Mouse (Mus musculus) midbrain, embryonic 13.5 days (tissue): ENCODE measurements around the gene Myh7. TPM values are rescaled to one million over a fixed set of nuclear protein-coding genes. Genes with fewer than 3 reads are reported as not detected.

Experiments used
- ATAC-seq: fragments of 200-750 bp; cut with Nextera tagmentation; 2 replicates; pipeline ENCODE4 v1.8.0; 2017; ENCODE audit warnings: mild to moderate bottlenecking, moderate TSS enrichment, moderate library complexity
- H3K27ac ChIP-seq: fragments of 300-500 bp; sonication (generic); 2 replicates; pipeline ENCODE4 v1.5.1; 2015; ENCODE audit warnings: inconsistent platforms, mild to moderate bottlenecking, moderate library complexity
- H3K27me3 ChIP-seq: fragments of 300-500 bp; sonication (generic); 2 replicates; pipeline ENCODE4 v1.6.1; 2015; ENCODE audit warnings: mild to moderate bottlenecking, inconsistent platforms
- H3K36me3 ChIP-seq: fragments of 300-500 bp; sonication (generic); 2 replicates; pipeline ENCODE4 v1.6.1; 2015; ENCODE audit warnings: mild to moderate bottlenecking, inconsistent platforms
- H3K4me1 ChIP-seq: fragments of 300-500 bp; sonication (generic); replicated peaks from 2 replicates; pipeline ENCODE4 v1.6.1; 2015; ENCODE audit warnings: inconsistent platforms
- H3K4me2 ChIP-seq: fragments of 300-500 bp; sonication (generic); replicated peaks from 2 replicates; pipeline ENCODE4 v1.6.1; 2015; ENCODE audit warnings: moderate library complexity, mild to moderate bottlenecking, inconsistent platforms
- H3K4me3 ChIP-seq: fragments of 300-500 bp; sonication (generic); replicated peaks from 2 replicates; pipeline ENCODE4 v1.5.1; 2015; ENCODE audit warnings: mild to moderate bottlenecking, inconsistent platforms
- H3K9ac ChIP-seq: fragments of 300-500 bp; sonication (generic); replicated peaks from 2 replicates; pipeline ENCODE4 v1.6.1; 2015; ENCODE audit warnings: mild to moderate bottlenecking, inconsistent platforms
- H3K9me3 ChIP-seq: fragments of 300-500 bp; sonication (generic); 2 replicates; pipeline ENCODE4 v1.6.1; 2016; ENCODE audit warnings: mild to moderate bottlenecking, inconsistent platforms
- WGBS: fragments of 180-500 bp; shearing (Covaris S2); methylation state at CpG from one replicate; pipeline ENCODE4 v1.1.7; 2015; 5-methylcytosine and 5-hydroxymethylcytosine counted together
- polyA plus RNA-seq: library from polyadenylated mRNA; unstranded; fragments of >200 nt; fragmentation: Nextera tagmentation; extraction: Ambion mirVana; gene quantifications from 2 replicates; pipeline ENCODE4 v1.2.1, GENCODE M21; 2015

Myh7 gene
- polyA plus RNA-seq, 1 experiment from 2014 or later, result 4.6 TPM

GRCm38 (mm10) chr14:54937361-54938182 is 56.9 kb downstream of the Myh7 start:
- no peaks in the 10 kb centered on the region for H3K27me3 ChIP-seq
- WGBS, result 90% methylated on average over 16 of the region's 16 CpGs
- no peak overlapping the region for H3K4me2 ChIP-seq
- ATAC-seq, result no peak
- no peak overlapping the region for H3K27ac ChIP-seq
- no peak overlapping the region for H3K4me3 ChIP-seq
- peaks cover 16% of the 10 kb centered on the region for H3K4me1 ChIP-seq
- H3K9me3 ChIP-seq, result no peaks in the 10 kb centered on the region
- no peak overlapping the region for H3K9ac ChIP-seq
- no peaks in the 10 kb centered on the region for H3K36me3 ChIP-seq

DNA sequence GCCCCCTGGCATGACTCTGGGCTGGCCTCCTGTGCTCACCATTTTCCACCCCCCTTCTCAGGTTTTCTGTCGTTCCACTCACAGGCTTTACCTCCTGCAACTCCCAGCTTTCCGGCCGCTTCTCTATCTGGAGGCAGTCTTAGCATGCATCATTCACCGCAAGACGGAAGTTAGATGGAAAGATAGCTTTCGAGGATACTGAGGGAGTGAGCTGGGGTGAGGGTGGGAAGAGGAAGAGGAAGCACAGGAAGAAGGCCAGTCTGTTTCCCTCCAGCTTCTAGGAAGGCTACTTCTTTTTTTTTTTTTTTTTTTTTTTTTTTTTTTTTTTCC is 57.6 kb downstream of the Myh7 start:
- no peaks in the 10 kb centered on the region for H3K36me3 ChIP-seq
- H3K9me3 ChIP-seq, result no peaks in the 10 kb centered on the region
- peaks cover 16% of the 10 kb centered on the region for H3K4me1 ChIP-seq
- no peaks in the 10 kb centered on the region for H3K27me3 ChIP-seq
- no peak overlapping the region for H3K27ac ChIP-seq
- no peak for ATAC-seq
- peak overlapping the region; percentile 44; the same call in 1 of the 2 replicates for H3K9ac ChIP-seq
- no peak overlapping the region for H3K4me2 ChIP-seq
- 70% methylated on average over 6 of the region's 6 CpGs for WGBS
- H3K4me3 ChIP-seq, result no peak overlapping the region

GRCm38 (mm10) chr14:54935904-54936830 is 58.3 kb downstream of the Myh7 start, which contains the start of gene Cmtm5:
TSS of gene Cmtm5 (plus strand) at chr14:54936261.
- peaks cover 16% of the 10 kb centered on the region for H3K4me1 ChIP-seq
- WGBS, result 43% methylated on average over 8 of the region's 8 CpGs
- H3K9me3 ChIP-seq, result no peaks in the 10 kb centered on the region
- 0 out of 2 replicates have a peak, but pooled peaks have one; percentile 48 for ATAC-seq
- 0 out of 2 replicates have a peak within 1 kb of the TSS, but pooled peaks have one; percentile 30 for H3K27ac ChIP-seq
- H3K9ac ChIP-seq, result peak within 1 kb of the TSS; percentile 44; the same call in 1 of the 2 replicates
- H3K4me3 ChIP-seq, result no peak within 1 kb of the TSS
- no peaks in the 10 kb centered on the region for H3K36me3 ChIP-seq
- H3K4me2 ChIP-seq, result no peak within 1 kb of the TSS
- H3K27me3 ChIP-seq, result no peaks in the 10 kb centered on the region

GRCm38 (mm10) chr14:54932645-54933150 is 61.7 kb downstream of the Myh7 start, which contains the start of gene Il25:
TSS of gene Il25 (plus strand) at chr14:54932695.
- Histone ChIP-seq H3K27me3 (no peaks in the 10 kb centered on the region), H3K27ac (no peak within 1 kb of the TSS), H3K36me3 (no peaks in the 10 kb centered on the region), H3K4me2 (no peak within 1 kb of the TSS), H3K9ac (no peak within 1 kb of the TSS), H3K4me1 (peaks cover 21% of the 10 kb centered on the region), H3K4me3 (no peak within 1 kb of the TSS), H3K9me3 (no peaks in the 10 kb centered on the region)
- WGBS, result 37% methylated on average over 6 of the region's 6 CpGs
- ATAC-seq, result 0 out of 2 replicates have a peak, but pooled peaks have one; percentile 16

DNA sequence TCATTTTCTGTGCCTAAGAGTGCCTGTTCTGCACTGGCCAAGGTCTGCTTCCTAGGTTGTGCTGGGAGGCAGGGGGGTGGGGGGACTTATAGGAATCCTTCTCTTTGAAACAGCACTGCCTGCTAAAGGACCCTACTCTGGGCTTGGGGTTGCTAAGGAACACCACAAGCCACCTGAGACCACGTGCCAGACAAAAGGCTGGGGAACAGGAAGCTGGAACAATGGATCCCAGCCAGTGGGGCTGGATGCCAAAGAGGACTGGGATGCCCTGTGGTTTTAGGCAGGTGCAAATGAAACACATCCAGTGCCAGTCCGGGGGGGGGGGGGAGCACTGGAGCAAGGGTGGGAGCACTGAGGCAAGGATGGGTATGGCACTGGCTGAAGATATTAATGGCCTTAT is 64.0 kb downstream of the Myh7 start:
- H3K36me3 ChIP-seq, result no peaks in the 10 kb centered on the region
- no peaks in the 10 kb centered on the region for H3K9me3 ChIP-seq
- no peak overlapping the region for H3K27ac ChIP-seq
- no peak overlapping the region for H3K9ac ChIP-seq
- H3K4me2 ChIP-seq, result no peak overlapping the region
- whole genome bisulfite sequencing, result 13% methylated on average over 2 of the region's 2 CpGs
- peaks cover 31% of the 10 kb centered on the region for H3K4me1 ChIP-seq
- no peak overlapping the region for H3K4me3 ChIP-seq
- H3K27me3 ChIP-seq, result no peaks in the 10 kb centered on the region
- no peak for ATAC-seq

DNA sequence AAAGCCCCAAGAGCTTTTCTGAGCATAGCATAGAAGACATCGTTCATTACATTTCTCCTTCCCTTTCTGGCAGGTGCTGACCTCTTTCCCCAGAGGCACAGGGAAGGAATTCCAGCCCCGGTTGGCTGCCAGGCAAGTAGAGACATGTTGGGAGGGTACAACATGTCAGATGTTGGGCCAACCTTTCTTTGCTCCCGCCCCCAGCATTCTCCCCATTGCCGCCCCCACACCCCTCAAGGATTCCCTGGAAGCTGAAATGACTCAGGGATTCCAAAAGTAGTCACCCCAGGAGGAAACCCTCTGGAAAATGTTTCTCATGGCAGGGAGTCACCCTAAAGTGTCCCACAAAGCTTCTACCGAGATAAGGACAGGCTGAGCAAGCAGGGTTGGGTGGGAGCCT is 64.6 kb downstream of the Myh7 start:
- no peak for ATAC-seq
- WGBS, result 84% methylated on average over 5 of the region's 5 CpGs
- no peak overlapping the region for H3K27ac ChIP-seq
- no peaks in the 10 kb centered on the region for H3K36me3 ChIP-seq
- H3K9me3 ChIP-seq, result no peaks in the 10 kb centered on the region
- peaks cover 38% of the 10 kb centered on the region for H3K4me1 ChIP-seq
- no peaks in the 10 kb centered on the region for H3K27me3 ChIP-seq
- no peak overlapping the region for H3K9ac ChIP-seq
- H3K4me3 ChIP-seq, result no peak overlapping the region
- H3K4me2 ChIP-seq, result no peak overlapping the region

DNA sequence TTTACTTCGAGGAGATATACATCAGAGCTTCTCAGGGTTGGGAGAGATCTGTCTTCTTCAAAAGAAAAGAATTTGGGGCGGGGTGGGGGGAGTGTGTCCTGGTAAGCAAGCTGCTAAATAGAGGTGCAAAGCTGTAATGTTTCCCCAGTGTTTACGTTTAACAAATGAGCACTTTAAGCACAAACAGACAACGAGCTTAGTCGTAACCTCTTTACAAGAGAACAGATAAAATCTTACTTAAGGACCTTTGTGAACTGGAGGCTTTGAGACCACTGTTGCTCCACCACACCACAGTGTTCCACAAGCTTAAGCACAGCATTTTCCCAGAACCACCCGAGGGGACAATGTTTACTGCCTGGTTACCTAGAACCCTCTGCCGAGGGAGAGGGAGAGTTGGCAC is 67.1 kb downstream of the Myh7 start:
- no peaks in the 10 kb centered on the region for H3K36me3 ChIP-seq
- no peak for ATAC-seq
- no peaks in the 10 kb centered on the region for H3K27me3 ChIP-seq
- H3K4me3 ChIP-seq, result peak overlapping the region; percentile 54
- peak overlapping the region; percentile 91 for H3K27ac ChIP-seq
- H3K9ac ChIP-seq, result peak overlapping the region; percentile 73
- H3K4me1 ChIP-seq, result peaks cover 44% of the 10 kb centered on the region
- 14% methylated on average over 7 of the region's 7 CpGs for WGBS
- no peaks in the 10 kb centered on the region for H3K9me3 ChIP-seq
- peak overlapping the region; percentile 69 for H3K4me2 ChIP-seq

DNA sequence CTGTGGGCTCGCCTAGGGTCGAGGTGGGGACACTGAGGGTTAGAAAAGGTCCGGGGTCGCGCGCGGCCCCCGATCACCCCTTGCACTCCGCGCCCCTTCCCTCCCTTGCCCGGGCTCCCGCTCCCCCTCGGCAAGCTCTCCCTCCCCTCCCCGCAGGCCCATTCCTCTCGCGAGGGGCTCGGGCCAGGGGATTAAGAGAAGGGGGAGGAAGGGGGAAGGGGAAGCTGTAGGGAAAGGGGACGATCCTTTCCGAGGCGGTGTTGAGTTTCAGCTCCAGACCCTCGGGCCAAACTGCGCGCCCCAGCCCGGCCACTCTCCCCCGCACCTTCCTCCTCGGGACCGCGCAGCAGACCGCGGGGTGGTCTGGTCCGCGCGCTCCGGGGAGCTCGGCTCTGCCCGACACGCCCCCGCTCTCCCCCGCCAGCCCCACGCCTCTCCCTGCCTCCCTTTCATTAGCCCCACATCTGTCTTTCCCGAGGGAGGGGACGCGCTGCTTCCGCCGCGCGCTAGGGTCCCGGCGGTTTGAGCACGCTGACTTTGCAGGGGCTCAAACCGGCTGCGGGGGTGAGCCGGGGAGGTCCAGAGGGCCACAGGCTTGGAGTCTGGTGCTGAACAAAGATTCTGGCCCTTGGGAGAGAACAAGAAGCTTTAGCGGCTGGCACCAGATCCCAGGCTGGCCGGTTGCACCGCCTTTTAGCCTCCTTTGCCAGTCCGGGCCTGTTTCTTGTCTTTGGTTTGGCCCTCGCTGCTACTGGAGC is 67.8 kb downstream of the Myh7 start:
- peak overlapping the region; percentile 54 for H3K4me3 ChIP-seq
- H3K4me1 ChIP-seq, result peaks cover 44% of the 10 kb centered on the region
- H3K27me3 ChIP-seq, result no peaks in the 10 kb centered on the region
- peaks cover 7% of the 10 kb centered on the region for H3K36me3 ChIP-seq
- peak overlapping the region; percentile 69 for H3K4me2 ChIP-seq
- peaks cover 6% of the 10 kb centered on the region for H3K9me3 ChIP-seq
- H3K9ac ChIP-seq, result peak overlapping the region; percentile 73
- ATAC-seq, result peak; percentile 71
- peak overlapping the region; percentile 91 for H3K27ac ChIP-seq
- under 1% methylated on average over 53 of the region's 58 CpGs for WGBS

- Histone ChIP-seq H3K4me2 (peak within 1 kb of the TSS; percentile 69), H3K27me3 (no peaks in the 10 kb centered on the region), H3K36me3 (peaks cover 16% of the 10 kb centered on the region), H3K4me3 (peak within 1 kb of the TSS; percentile 54), H3K9me3 (peaks cover 15% of the 10 kb centered on the region), H3K9ac (peak within 1 kb of the TSS; percentile 73), H3K4me1 (peaks cover 44% of the 10 kb centered on the region), H3K27ac (peak within 1 kb of the TSS; percentile 91)
- peak; percentile 68 for ATAC-seq
- WGBS, result under 1% methylated on average over 53 of the region's 57 CpGs
These were observed 68.8 kb downstream of the Myh7 start, which contains the start of gene Efs for GRCm38 (mm10) chr14:54925349-54926342. TSS of gene Efs (minus strand) at chr14:54926126.

DNA sequence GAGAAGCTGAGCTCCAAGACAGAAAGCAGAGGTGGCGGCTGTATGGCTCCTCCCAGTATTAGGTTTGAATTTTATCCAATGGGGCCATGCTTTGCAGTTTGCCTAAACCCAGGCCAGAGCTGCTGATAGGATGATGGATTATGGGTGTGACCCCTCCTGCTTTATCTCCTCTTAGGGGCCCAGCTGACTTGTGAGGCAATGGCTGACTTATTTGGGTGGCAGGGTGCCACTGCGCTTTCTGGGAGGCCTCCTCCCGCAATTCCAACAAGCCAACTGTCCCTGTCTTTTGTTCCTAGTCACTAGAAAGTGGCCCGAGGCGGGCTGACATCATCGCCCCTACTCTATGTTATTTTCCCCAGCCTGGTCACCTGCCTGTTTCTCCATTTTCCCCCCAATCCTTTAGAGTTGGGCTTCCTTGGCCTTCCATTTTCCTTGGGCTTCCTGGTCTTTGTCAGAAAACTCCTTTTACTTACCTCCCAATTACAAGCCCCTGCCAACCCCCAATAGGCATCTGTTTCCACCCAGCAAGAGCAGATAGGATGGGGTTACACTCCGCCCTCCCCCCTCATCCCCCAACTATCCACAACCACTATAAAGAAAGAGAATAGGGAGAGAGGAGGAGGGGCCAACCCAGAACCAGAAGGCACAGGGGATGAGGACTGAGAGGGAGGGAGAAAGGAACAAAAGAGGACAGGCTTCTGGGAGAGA is 69.6 kb downstream of the Myh7 start:
- H3K9ac ChIP-seq, result peak overlapping the region; percentile 73
- H3K36me3 ChIP-seq, result peaks cover 25% of the 10 kb centered on the region
- peak overlapping the region; percentile 69 for H3K4me2 ChIP-seq
- peak overlapping the region; percentile 91 for H3K27ac ChIP-seq
- H3K4me3 ChIP-seq, result peak overlapping the region; percentile 54
- peaks cover 16% of the 10 kb centered on the region for H3K9me3 ChIP-seq
- peak; percentile 46 for ATAC-seq
- 10% methylated on average over 7 of the region's 7 CpGs for WGBS
- peaks cover 39% of the 10 kb centered on the region for H3K4me1 ChIP-seq
- no peaks in the 10 kb centered on the region for H3K27me3 ChIP-seq
